Mouse (Mus musculus) central nervous system, embryonic 18 days (tissue): ENCODE data around the gene Nat9. TPM values are rescaled to one million over a fixed set of nuclear protein-coding genes. Genes with fewer than 3 reads are reported as not detected.

Source experiments
- polyA plus RNA-seq: library from polyadenylated mRNA; depleted of rRNA; stranded (reverse); fragments of >200 nt; gene quantifications from 2 replicates; pipeline ENCODE4 v1.2.3, GENCODE M21; 2012; rRNA removed

The Nat9 gene
- 19.2 and 20.9 TPM in 2 replicates for polyA plus RNA-seq

GRCm38 (mm10) chr11:115187693-115188092 lies at the start of gene Nat9:
Gene Nat9, minus strand, starts transcription at chr11:115187859.

GRCm38 (mm10) chr11:115187224-115187639 lies 427 bp downstream of the Nat9 start, which contains the start of gene Tmem104:
Gene Tmem104, plus strand, starts transcription at chr11:115187487.

GRCm38 (mm10) chr11:115162832-115163480 lies 24.7 kb downstream of the Nat9 start, which contains the start of gene Slc9a3r1:
Gene Slc9a3r1, plus strand, starts transcription at chr11:115163341.

GRCm38 (mm10) chr11:115133800-115134199 lies 53.9 kb downstream of the Nat9 start, which contains the start of gene Cd300lf:
Gene Cd300lf, minus strand, starts transcription at chr11:115133992.

Other genes starting within 250 kb of the Nat9 start
- gene Cd300c, start 218.7 kb downstream of the Nat9 start, polyA plus RNA-seq, result not detected in 2 replicates
- gene Cd300ld, start 197.9 kb downstream of the Nat9 start, polyA plus RNA-seq, result 0.03 and 0.05 TPM in 2 replicates
- gene Cd300c2, start 186.0 kb downstream of the Nat9 start, polyA plus RNA-seq, result 0.87 and 0.96 TPM in 2 replicates
- 0.23 TPM in 1 of 2 replicates, not detected in the other for gene Cd300ld2, start 171.7 kb downstream of the Nat9 start, polyA plus RNA-seq
- 0.27 TPM in 1 of 2 replicates, not detected in the other for gene Cd300ld4, start 160.8 kb downstream of the Nat9 start, polyA plus RNA-seq
- 0.33 TPM in 1 of 2 replicates, not detected in the other for gene Cd300ld5, start 150.1 kb downstream of the Nat9 start, polyA plus RNA-seq
- 0.58 TPM in 1 of 2 replicates, not detected in the other for gene Cd300ld3, start 139.4 kb downstream of the Nat9 start, polyA plus RNA-seq
- 0.04 TPM in 1 of 2 replicates, not detected in the other for gene Cd300e, start 125.7 kb downstream of the Nat9 start, polyA plus RNA-seq
- gene Rab37, start 96.4 kb downstream of the Nat9 start, polyA plus RNA-seq, result 0.79 and 0.87 TPM in 2 replicates
- gene Cd300lf, start 53.9 kb downstream of the Nat9 start, polyA plus RNA-seq, result 0.18 and 0.36 TPM in 2 replicates
- 41.7 and 45.8 TPM in 2 replicates for gene Slc9a3r1, start 24.5 kb downstream of the Nat9 start, polyA plus RNA-seq
- 5.5 and 7.7 TPM in 2 replicates for gene Tmem104, start 372 bp downstream of the Nat9 start, polyA plus RNA-seq
- gene Grin2c, start 79.4 kb upstream of the Nat9 start, polyA plus RNA-seq, result 2.6 and 3.1 TPM in 2 replicates
- gene Fdxr, start 89.2 kb upstream of the Nat9 start, polyA plus RNA-seq, result 31.3 and 33.1 TPM in 2 replicates
- gene Fads6, start 109.8 kb upstream of the Nat9 start, polyA plus RNA-seq, result 4.2 and 4.5 TPM in 2 replicates
- 0.07 and 0.16 TPM in 2 replicates for gene Otop2, start 119.3 kb upstream of the Nat9 start, polyA plus RNA-seq
- gene Ush1g, start 134.2 kb upstream of the Nat9 start, polyA plus RNA-seq, result 0.06 and 0.13 TPM in 2 replicates
- 0.62 and 0.68 TPM in 2 replicates for gene Otop3, start 146.9 kb upstream of the Nat9 start, polyA plus RNA-seq
- 56.4 and 69.3 TPM in 2 replicates for gene Hid1, start 179.9 kb upstream of the Nat9 start, polyA plus RNA-seq
- gene Cdr2l, start 194.1 kb upstream of the Nat9 start, polyA plus RNA-seq, result 31.5 and 32.2 TPM in 2 replicates
- gene Mrpl58, start 215.9 kb upstream of the Nat9 start, polyA plus RNA-seq, result 103 and 122 TPM in 2 replicates
- gene Atp5h, start 232.1 kb upstream of the Nat9 start, polyA plus RNA-seq, result 444 and 496 TPM in 2 replicates
- gene Kctd2, start 232.3 kb upstream of the Nat9 start, polyA plus RNA-seq, result 49.7 and 50.7 TPM in 2 replicates